Mouse (Mus musculus) ES-CJ7 (cell line): ENCODE data around the gene Vat1l.

Experiments used
- DNase-seq: peaks from one replicate; pipeline ENCODE4 v3.0.0; 2011; ENCODE audit warnings: low read depth, low spot score

Vat1l gene

GRCm38 (mm10) chr8:114390465-114391254 lies 185.2 kb downstream of the Vat1l start:
- DNase-seq: peak; percentile 73

- DNase-seq: peak; percentile 67
Observed at GRCm38 (mm10) chr8:114398326-114398725, 192.9 kb downstream of the Vat1l start.

DNA sequence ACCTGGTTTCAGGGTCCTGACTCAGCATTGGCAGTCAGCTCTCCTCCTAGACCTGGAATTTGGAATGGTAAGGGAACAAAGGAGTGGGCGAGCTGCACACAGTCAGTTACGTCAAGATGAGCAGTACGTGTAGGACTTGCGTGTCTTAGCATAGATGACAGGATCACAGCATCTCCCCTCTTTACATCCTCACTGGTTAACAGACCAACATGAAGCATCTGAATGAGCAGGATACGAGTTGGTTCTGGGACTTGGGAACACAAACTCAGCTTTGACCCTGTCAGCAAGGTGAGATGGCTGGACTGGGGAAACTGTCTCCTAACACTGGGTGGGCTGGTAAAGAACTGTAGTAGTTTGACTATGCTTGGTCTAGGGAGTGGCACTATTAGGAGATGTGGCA lies 193.9 kb downstream of the Vat1l start:
- DNase-seq: peak; percentile 82

GRCm38 (mm10) chr8:114401679-114402078 lies 196.3 kb downstream of the Vat1l start:
- DNase-seq: no peak

DNA sequence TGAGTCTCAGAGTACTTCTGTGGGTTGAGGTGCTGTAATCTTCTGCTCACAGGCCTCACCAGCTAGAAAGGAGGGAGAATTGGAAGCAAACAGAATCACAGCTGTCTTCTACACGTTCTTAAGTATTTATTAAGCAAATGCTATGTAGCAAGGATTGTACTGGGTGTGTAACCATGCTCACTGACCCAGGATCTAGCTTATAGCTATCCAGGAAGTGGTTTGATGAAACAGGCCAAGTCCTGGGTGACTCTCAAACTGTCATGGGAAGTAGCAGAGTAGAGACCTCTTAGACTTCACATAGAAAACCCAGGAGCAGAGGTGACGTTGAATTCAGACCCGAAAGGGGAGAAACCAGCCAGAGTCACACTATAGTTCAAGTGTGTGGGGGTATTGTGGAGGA lies 206.0 kb downstream of the Vat1l start:
- no peak for DNase-seq

- DNase-seq: no peak
Observed at GRCm38 (mm10) chr8:114417786-114418185, 212.4 kb downstream of the Vat1l start, which contains the start of gene Clec3a. Gene Clec3a (plus strand): TSS chr8:114418086.

- no peak for DNase-seq
Observed at GRCm38 (mm10) chr8:114418486-114418885, 213.1 kb downstream of the Vat1l start.

GRCm38 (mm10) chr8:114418904-114419303 lies 213.5 kb downstream of the Vat1l start:
- no peak for DNase-seq

DNA sequence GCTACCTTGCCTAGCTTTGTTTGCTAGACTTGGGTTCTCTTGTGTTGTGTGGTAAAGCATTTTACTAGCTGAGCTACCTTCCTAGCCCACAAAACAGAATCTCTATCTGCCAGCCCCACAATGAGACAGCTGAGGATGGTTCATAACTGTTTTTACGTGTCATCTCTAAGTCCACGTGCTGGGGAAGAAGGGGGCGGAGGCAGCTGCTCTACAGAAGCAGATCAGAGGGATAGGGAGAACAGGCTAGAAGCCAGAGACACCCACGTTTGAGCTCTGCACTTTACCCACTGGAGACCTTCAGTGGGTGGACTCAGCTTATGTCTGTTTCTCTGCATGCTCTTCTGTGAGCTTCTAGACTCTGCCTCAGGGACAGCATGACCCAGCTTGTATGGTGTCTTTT lies 216.1 kb downstream of the Vat1l start:
- no peak for DNase-seq
